Mouse (Mus musculus): ENCODE results near the gene L3mbtl4.

GRCm38 (mm10) chr17:68642521-68643088 lies 369.0 kb downstream of the L3mbtl4 start:
- no peak for TF ChIP-seq CTCF (IDR thresholded peaks at IDR 0.05; ENCODE audit: low read depth, low read length)
- no peak for TF ChIP-seq POLR2A (IDR thresholded peaks at IDR 0.05; ENCODE audit: borderline replicate concordance, low read depth, low read length)
